Mouse (Mus musculus): ENCODE results near the gene Ghdc.

GRCm38 (mm10) chr11:100814498-100814897, 43.7 kb upstream of the Ghdc start:
- TF ChIP-seq CTCF (IDR thresholded peaks at IDR 0.05 in 2 of 3, conservative IDR thresholded peaks at IDR 0.05 in 1 of 3; ENCODE audit: control insufficient read depth in 1 of 3, insufficient read depth in 1 of 3, low read depth in 2 of 3, low read length in 3 of 3, poor library complexity in 1 of 3, severe bottlenecking in 1 of 3) (no peak), MYB (IDR thresholded peaks at IDR 0.05; ENCODE audit: low read depth, low read length) (no peak), POLR2A (IDR thresholded peaks at IDR 0.05; ENCODE audit: control insufficient read depth in 1 of 2, insufficient read depth in 1 of 2, low read depth in 1 of 2, low read length in 2 of 2, poor library complexity in 1 of 2) (no peak), MAFK (IDR thresholded peaks at IDR 0.05; ENCODE audit: borderline replicate concordance, low read depth, low read length) (no peak)

Data from MEL (cell line).